ENCODE assay signal across 17 mouse cellular contexts in genomic region chr10:7278820-7279219, GRCm38 (mm10).
DNase-seq lines count a peak whose midpoint lies in the region; ATAC-seq and TF ChIP-seq lines count a peak whose summit lies in the region.
"Had no signal": no experiment of that assay in that cellular context is flagged by ENCODE, and none has a peak within 500 bp of the region (broad histone marks: within the 10 kb centered on the region; RNA-seq: fewer than 3 reads in every experiment).

No protein-coding gene starts in this region.

- no peak overlapping the region for H3K4me3 ChIP-seq in heart, postnatal 0 days (ENCODE audit: low read depth, low read length)
- no peak overlapping the region for H3K4me3 ChIP-seq in lung, embryonic 15.5 days
- no peak overlapping the region for H3K4me3 ChIP-seq in lung, adult 2 months (replicated peaks; ENCODE audit: extremely low read depth, low read depth, low read length)
- no peak overlapping the region for H3K4me3 ChIP-seq in embryonic facial prominence, embryonic 15.5 days (replicated peaks)
- no peak overlapping the region for H3K4me3 ChIP-seq in stomach, embryonic 14.5 days (ENCODE audit: low read depth, low read length)
- H3K4me3 ChIP-seq: erythroblast, embryonic 14.5 days; limb, embryonic 12.5 days; megakaryocyte, embryonic 14.5 days; neural tube, embryonic 12.5 days had no signal

- no peak for TF ChIP-seq POLR2A in lung, adult 2 months (IDR thresholded peaks at IDR 0.05; ENCODE audit: borderline replicate concordance, extremely low read depth, low read depth, low read length)

- 36% methylated on average over 5 of the region's 5 CpGs for WGBS in heart, postnatal 0 days
- WGBS in lung, embryonic 15.5 days = 33% methylated on average over 5 of the region's 5 CpGs
- WGBS in lung, adult 2 months = 37% methylated on average over 5 of the region's 5 CpGs
- WGBS in embryonic facial prominence, embryonic 15.5 days = 12% methylated on average over 5 of the region's 5 CpGs
- WGBS in stomach, embryonic 14.5 days = 41% methylated on average over 5 of the region's 5 CpGs

- H3K36me3 ChIP-seq in heart, postnatal 0 days (replicated peaks; ENCODE audit: control insufficient read depth, insufficient read depth, low read length) = no peaks in the 10 kb centered on the region
- no peaks in the 10 kb centered on the region for H3K36me3 ChIP-seq in lung, embryonic 15.5 days
- no peaks in the 10 kb centered on the region for H3K36me3 ChIP-seq in embryonic facial prominence, embryonic 15.5 days
- H3K36me3 ChIP-seq in stomach, embryonic 14.5 days (ENCODE audit: control insufficient read depth, insufficient read depth, low read length) = no peaks in the 10 kb centered on the region
- H3K36me3 ChIP-seq: limb, embryonic 12.5 days; neural tube, embryonic 12.5 days had no signal

- H3K4me2 ChIP-seq in heart, postnatal 0 days (ENCODE audit: low read depth, low read length) = no peak overlapping the region
- H3K4me2 ChIP-seq in lung, embryonic 15.5 days = no peak overlapping the region
- no peak overlapping the region for H3K4me2 ChIP-seq in embryonic facial prominence, embryonic 15.5 days (replicated peaks)
- no peak overlapping the region for H3K4me2 ChIP-seq in stomach, embryonic 14.5 days (replicated peaks; ENCODE audit: low read depth, low read length)
- H3K4me2 ChIP-seq: limb, embryonic 12.5 days; neural tube, embryonic 12.5 days had no signal

- ATAC-seq in heart, postnatal 0 days (ENCODE audit: insufficient read depth, low read depth) = no peak
- ATAC-seq in lung, embryonic 15.5 days (ENCODE audit: borderline replicate concordance, extremely low read depth, low FRiP score, low TSS enrichment) = peak; percentile 57; the same call in 1 of the 2 replicates
- peak; percentile 65; the same call in 1 of the 2 replicates for ATAC-seq in embryonic facial prominence, embryonic 15.5 days (ENCODE audit: insufficient number of reproducible peaks, low FRiP score, low TSS enrichment, low read depth)
- ATAC-seq in stomach, embryonic 14.5 days (ENCODE audit: insufficient number of reproducible peaks, insufficient read depth, low FRiP score, low read depth) = no peak

- peak; percentile 51 for DNase-seq in heart, postnatal 0 days (ENCODE audit: low spot score)
- DNase-seq in heart, adult 18-20 months = no peak
- no peak for DNase-seq in lung, adult 2 months
- DNase-seq in thymus, postnatal 14 days = no peak
- no peak for DNase-seq in thymus, postnatal 4 days
- DNase-seq: cerebellum, postnatal 10 days; gastrocnemius, postnatal 25 days; kidney, postnatal 36 days; retina, postnatal 1 day had no signal

- no peak for TF ChIP-seq EP300 in heart, postnatal 0 days (IDR thresholded peaks at IDR 0.05; ENCODE audit: low read depth)

- TF ChIP-seq CTCF in heart, postnatal 0 days (IDR thresholded peaks at IDR 0.05; ENCODE audit: low read depth) = no peak
- TF ChIP-seq CTCF in lung, adult 2 months (IDR thresholded peaks at IDR 0.05; ENCODE audit: insufficient read depth, low read length) = no peak

- H3K27me3 ChIP-seq in heart, postnatal 0 days (ENCODE audit: control insufficient read depth, insufficient read depth, low read length) = no peaks in the 10 kb centered on the region
- no peaks in the 10 kb centered on the region for H3K27me3 ChIP-seq in lung, embryonic 15.5 days
- no peaks in the 10 kb centered on the region for H3K27me3 ChIP-seq in embryonic facial prominence, embryonic 15.5 days
- H3K27me3 ChIP-seq in stomach, embryonic 14.5 days (ENCODE audit: control insufficient read depth, insufficient read depth, low read length) = no peaks in the 10 kb centered on the region
- H3K27me3 ChIP-seq: CH12.LX; limb, embryonic 12.5 days; megakaryocyte, embryonic 14.5 days; neural tube, embryonic 12.5 days had no signal

- H3K4me1 ChIP-seq in heart, postnatal 0 days (ENCODE audit: control insufficient read depth, insufficient read depth) = peaks cover 16% of the 10 kb centered on the region
- H3K4me1 ChIP-seq in lung, embryonic 15.5 days = peaks cover 5% of the 10 kb centered on the region; the same call in 1 of the 2 replicates
- no peaks in the 10 kb centered on the region for H3K4me1 ChIP-seq in lung, adult 2 months (ENCODE audit: control insufficient read depth, insufficient read depth, low read length)
- peaks cover 15% of the 10 kb centered on the region; the same call in 1 of the 2 replicates for H3K4me1 ChIP-seq in embryonic facial prominence, embryonic 15.5 days
- H3K4me1 ChIP-seq in stomach, embryonic 14.5 days (ENCODE audit: control insufficient read depth, insufficient read depth, low read length) = no peaks in the 10 kb centered on the region
- H3K4me1 ChIP-seq: limb, embryonic 12.5 days; megakaryocyte, embryonic 14.5 days; neural tube, embryonic 12.5 days had no signal

- peak overlapping the region; percentile 30; the same call in 1 of the 2 replicates for H3K27ac ChIP-seq in heart, postnatal 0 days (ENCODE audit: low read depth)
- H3K27ac ChIP-seq in lung, embryonic 15.5 days = peak overlapping the region; percentile 55; the same call in 1 of the 2 replicates
- peak overlapping the region; percentile 58 for H3K27ac ChIP-seq in embryonic facial prominence, embryonic 15.5 days (replicated peaks)
- H3K27ac ChIP-seq in stomach, embryonic 14.5 days (ENCODE audit: low read length) = peak overlapping the region; percentile 23; the same call in 1 of the 2 replicates
- H3K27ac ChIP-seq: limb, embryonic 12.5 days; neural tube, embryonic 12.5 days had no signal

- H3K9ac ChIP-seq in heart, postnatal 0 days (replicated peaks; ENCODE audit: low read depth, low read length) = no peak overlapping the region
- H3K9ac ChIP-seq in lung, embryonic 15.5 days = no peak overlapping the region
- no peak overlapping the region for H3K9ac ChIP-seq in embryonic facial prominence, embryonic 15.5 days
- H3K9ac ChIP-seq in stomach, embryonic 14.5 days (replicated peaks; ENCODE audit: low read depth, low read length) = no peak overlapping the region
- H3K9ac ChIP-seq: limb, embryonic 12.5 days; neural tube, embryonic 12.5 days had no signal

- no peaks in the 10 kb centered on the region for H3K9me3 ChIP-seq in heart, postnatal 0 days (replicated peaks; ENCODE audit: control insufficient read depth, low read length)
- H3K9me3 ChIP-seq in lung, embryonic 15.5 days = no peaks in the 10 kb centered on the region
- no peaks in the 10 kb centered on the region for H3K9me3 ChIP-seq in embryonic facial prominence, embryonic 15.5 days (replicated peaks)
- H3K9me3 ChIP-seq in stomach, embryonic 14.5 days (ENCODE audit: control insufficient read depth, low read depth, low read length) = no peaks in the 10 kb centered on the region
- H3K9me3 ChIP-seq: limb, embryonic 12.5 days; megakaryocyte, embryonic 14.5 days; neural tube, embryonic 12.5 days had no signal

Comparison
In these comparisons a context has a peak if more than half of its experiments do, and no peak if none do; other contexts are left out.
1. ATAC-seq: peak in lung, embryonic 15.5 days (single experiment) and embryonic facial prominence, embryonic 15.5 days (single experiment); none in heart, postnatal 0 days (single experiment) and stomach, embryonic 14.5 days (single experiment).
2. Peak in every context shown above with its lines, with median percentiles within 50 percentile points of each other: H3K27ac ChIP-seq.